Mouse (Mus musculus) MEL-GATA-1-ER (cell line): ENCODE results near the gene Enc1.

Experiments used
- DNase-seq: peaks from one replicate; pipeline ENCODE4 v3.0.0-alpha.2; 2012; ENCODE audit warnings: low read depth; ENCODE audit errors: extremely low read depth

Gene Enc1

GRCm38 (mm10) chr13:97225130-97225529 is 15.8 kb upstream of the Enc1 start:
- no peak for DNase-seq

GRCm38 (mm10) chr13:97227795-97228194 is 13.1 kb upstream of the Enc1 start:
- no peak for DNase-seq

DNA sequence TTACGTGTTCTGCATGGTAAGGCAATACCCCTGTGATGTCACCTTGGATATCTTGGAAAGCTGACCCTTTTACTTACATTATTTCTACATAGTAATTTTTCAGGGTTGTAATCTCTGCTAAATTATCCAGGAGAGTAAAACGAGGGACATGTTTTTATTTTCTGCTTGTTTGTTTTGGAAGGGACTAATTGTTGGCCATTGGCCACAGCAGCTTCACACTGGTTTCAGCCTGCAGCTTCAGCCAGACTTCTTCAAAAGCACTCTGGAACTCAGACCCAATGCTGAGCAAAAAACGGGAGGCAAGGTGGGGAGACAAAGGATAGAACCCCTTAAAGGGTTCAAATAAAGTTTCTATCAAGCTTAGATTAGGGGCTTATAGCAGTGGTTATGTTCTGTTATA is 10.8 kb upstream of the Enc1 start:
- no peak for DNase-seq

GRCm38 (mm10) chr13:97233092-97233491 is 7.8 kb upstream of the Enc1 start:
- DNase-seq, result no peak

GRCm38 (mm10) chr13:97234785-97235417 is 6.0 kb upstream of the Enc1 start:
- DNase-seq, result peak; percentile 61

- no peak for DNase-seq
Observed at GRCm38 (mm10) chr13:97235911-97236310, 5.0 kb upstream of the Enc1 start.

- DNase-seq, result no peak
Observed at GRCm38 (mm10) chr13:97237700-97238099, 3.2 kb upstream of the Enc1 start.

- no peak for DNase-seq
Observed at GRCm38 (mm10) chr13:97238181-97238981, 2.5 kb upstream of the Enc1 start.

GRCm38 (mm10) chr13:97239343-97240180 is 1.3 kb upstream of the Enc1 start:
- DNase-seq, result no peak

GRCm38 (mm10) chr13:97240279-97240964 is 483 bp upstream of the Enc1 start:
- no peak for DNase-seq

DNA sequence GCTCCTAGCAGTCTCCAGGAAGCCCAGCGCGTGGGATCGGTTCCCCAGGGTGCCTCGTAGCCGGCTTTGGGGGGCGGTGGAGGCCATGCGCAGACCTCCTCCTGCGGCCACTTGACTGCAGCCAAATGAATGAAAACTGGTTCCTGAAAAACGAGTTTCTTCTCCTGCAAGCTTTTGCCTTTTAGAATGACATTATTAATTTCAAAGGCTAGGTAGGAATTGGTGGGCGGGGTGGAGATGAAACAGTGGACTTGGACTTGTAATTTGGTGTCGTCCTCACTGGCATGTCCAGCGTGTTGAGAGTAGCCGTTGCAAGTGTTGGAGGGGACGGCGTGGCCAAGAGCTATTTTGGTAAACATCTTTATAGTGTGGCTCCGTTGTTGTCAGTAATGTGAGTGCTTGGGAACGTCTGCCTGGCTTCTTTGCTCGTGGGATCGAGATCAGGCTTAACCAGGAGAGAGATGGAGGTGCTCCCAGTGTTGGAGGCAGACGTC is 929 bp downstream of the Enc1 start:
- DNase-seq, result no peak

DNA sequence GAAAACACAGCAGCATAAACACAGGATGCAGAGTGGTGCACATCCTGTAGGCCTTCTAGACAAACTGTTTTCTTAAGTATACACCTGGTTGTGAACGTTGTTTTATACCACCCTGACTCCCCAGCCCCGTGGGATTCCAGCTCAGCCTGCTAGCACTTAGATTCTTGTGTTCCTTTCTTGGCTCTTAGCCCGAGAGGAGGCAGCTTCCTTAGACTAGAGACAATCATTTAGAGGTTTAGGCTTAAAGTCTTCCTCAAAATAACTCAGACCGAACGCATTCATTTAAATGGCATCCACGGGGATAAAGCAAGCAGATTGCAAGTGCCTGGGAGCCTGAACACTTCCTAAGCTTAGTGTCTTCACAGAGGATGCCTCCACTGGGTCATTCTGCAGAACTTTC is 1.8 kb downstream of the Enc1 start:
- DNase-seq, result no peak

GRCm38 (mm10) chr13:97243962-97244711 is 3.2 kb downstream of the Enc1 start:
- DNase-seq, result no peak

GRCm38 (mm10) chr13:97244712-97245105 is 3.8 kb downstream of the Enc1 start:
- DNase-seq, result no peak

DNA sequence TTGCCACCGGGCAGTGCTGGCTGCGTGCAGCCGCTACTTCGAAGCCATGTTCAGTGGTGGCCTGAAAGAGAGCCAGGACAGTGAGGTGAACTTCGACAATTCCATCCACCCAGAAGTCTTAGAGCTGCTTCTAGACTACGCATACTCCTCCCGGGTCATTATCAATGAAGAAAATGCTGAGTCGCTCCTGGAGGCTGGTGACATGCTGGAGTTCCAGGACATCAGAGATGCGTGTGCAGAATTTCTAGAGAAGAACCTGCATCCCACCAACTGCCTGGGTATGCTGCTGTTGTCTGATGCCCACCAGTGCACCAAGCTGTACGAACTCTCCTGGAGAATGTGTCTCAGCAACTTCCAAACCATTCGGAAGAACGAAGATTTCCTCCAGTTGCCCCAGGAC is 4.3 kb downstream of the Enc1 start:
- no peak for DNase-seq

DNA sequence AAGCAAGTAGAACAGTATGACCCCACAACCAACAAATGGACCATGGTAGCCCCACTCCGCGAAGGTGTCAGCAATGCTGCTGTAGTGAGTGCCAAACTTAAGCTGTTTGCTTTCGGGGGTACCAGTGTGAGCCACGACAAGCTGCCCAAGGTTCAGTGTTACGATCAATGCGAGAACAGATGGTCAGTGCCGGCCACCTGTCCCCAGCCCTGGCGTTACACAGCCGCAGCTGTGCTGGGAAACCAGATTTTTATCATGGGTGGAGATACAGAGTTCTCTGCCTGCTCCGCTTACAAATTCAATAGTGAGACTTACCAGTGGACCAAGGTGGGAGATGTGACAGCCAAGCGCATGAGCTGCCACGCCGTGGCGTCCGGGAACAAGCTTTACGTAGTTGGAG is 5.3 kb downstream of the Enc1 start:
- DNase-seq, result no peak

DNA sequence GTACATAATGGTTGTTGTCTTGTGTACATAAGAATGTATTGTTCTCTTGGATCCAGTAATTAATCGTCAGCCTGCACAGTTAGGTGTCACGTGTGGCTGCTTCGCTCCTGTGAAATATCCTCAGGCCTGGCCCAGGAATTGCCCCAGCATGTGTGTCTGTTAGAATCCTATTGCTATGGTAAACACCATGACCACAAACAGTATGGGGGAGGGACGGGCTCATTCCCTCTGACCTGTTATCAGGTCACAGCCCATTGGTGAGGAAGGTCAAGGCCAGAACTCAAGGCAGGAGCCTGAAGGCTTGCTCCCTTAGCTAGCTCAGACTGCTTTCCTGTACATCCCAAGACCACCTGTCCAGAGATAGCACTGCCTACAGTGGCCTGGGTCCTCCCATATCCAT is 6.8 kb downstream of the Enc1 start:
- DNase-seq, result no peak

DNA sequence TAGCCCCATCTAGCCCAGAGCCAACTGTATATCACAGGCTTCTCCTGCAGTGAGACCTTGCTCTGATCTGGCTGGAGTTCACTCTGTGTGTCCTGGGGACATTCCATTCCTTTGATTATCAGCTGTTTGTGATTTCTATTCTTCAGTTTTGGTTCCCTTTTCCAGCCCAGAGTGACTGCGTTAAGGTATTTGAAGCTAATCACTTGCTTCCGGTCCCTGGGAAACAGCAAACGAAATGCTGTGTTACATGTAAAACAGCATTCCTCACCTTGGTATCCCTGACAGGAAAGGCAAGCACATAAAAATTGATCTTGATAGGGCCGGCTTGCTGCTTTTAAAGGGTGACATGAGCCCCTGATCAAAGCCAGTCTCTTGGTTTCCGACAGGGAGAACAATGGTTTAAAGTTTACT is 8.2 kb downstream of the Enc1 start:
- no peak for DNase-seq

GRCm38 (mm10) chr13:97249507-97250078 is 8.7 kb downstream of the Enc1 start:
- no peak for DNase-seq

GRCm38 (mm10) chr13:97250148-97250547 is 9.2 kb downstream of the Enc1 start:
- no peak for DNase-seq
